ENCODE assay signal across 26 mouse cellular contexts in genomic region chr9:16302484-16302883, GRCm38 (mm10).
DNase-seq lines count a peak whose midpoint lies in the region; ATAC-seq lines count a peak whose summit lies in the region.
"Had no signal": no experiment of that assay in that cellular context is flagged by ENCODE, and none has a peak within 500 bp of the region (broad histone marks: within the 10 kb centered on the region; RNA-seq: fewer than 3 reads in every experiment).

No protein-coding gene starts in this region.

- H3K4me3 ChIP-seq in midbrain, embryonic 15.5 days = no peak overlapping the region
- H3K4me3 ChIP-seq in midbrain, embryonic 10.5 days = no peak overlapping the region
- H3K4me3 ChIP-seq: embryonic facial prominence, embryonic 10.5 days; embryonic facial prominence, embryonic 12.5 days; forebrain, embryonic 13.5 days; forebrain, embryonic 15.5 days had no signal

- 0 out of 2 replicates have a peak overlapping the region, but pooled peaks have one; percentile 26 for H3K27ac ChIP-seq in midbrain, embryonic 15.5 days
- H3K27ac ChIP-seq in midbrain, embryonic 10.5 days (replicated peaks) = no peak overlapping the region
- H3K27ac ChIP-seq: embryonic facial prominence, embryonic 10.5 days; embryonic facial prominence, embryonic 12.5 days; forebrain, embryonic 13.5 days; forebrain, embryonic 15.5 days had no signal

- no peaks in the 10 kb centered on the region for H3K27me3 ChIP-seq in midbrain, embryonic 15.5 days (replicated peaks)
- H3K27me3 ChIP-seq in midbrain, embryonic 10.5 days (ENCODE audit: low read depth, poor library complexity, severe bottlenecking) = no peaks in the 10 kb centered on the region
- H3K27me3 ChIP-seq: CH12.LX; embryonic facial prominence, embryonic 12.5 days; forebrain, embryonic 13.5 days; forebrain, embryonic 15.5 days had no signal

- H3K9ac ChIP-seq in midbrain, embryonic 15.5 days = no peak overlapping the region
- H3K9ac ChIP-seq: embryonic facial prominence, embryonic 12.5 days; forebrain, embryonic 13.5 days; forebrain, embryonic 15.5 days; forebrain, postnatal 0 days had no signal

- peaks cover 13% of the 10 kb centered on the region for H3K4me1 ChIP-seq in midbrain, embryonic 15.5 days
- H3K4me1 ChIP-seq in midbrain, embryonic 10.5 days = no peaks in the 10 kb centered on the region; the same call in 1 of the 2 replicates

- ATAC-seq in midbrain, embryonic 15.5 days (replicated peaks) = no peak
- ATAC-seq: activated CD4-positive, CD25-positive, alpha-beta regulatory T cell, adult 4 months; CD4-positive, CD25-positive, alpha-beta regulatory T cell, adult 4 months; forebrain, embryonic 13.5 days; forebrain, embryonic 15.5 days; forebrain, postnatal 0 days; Patski had no signal

- DNase-seq in embryo, embryonic 10.5 days (ENCODE audit: low spot score) = peak; percentile 32
- no peak for DNase-seq in embryo, embryonic 9.5 days (ENCODE audit: extremely low spot score)
- DNase-seq in heart, adult 11 months = peak; percentile 52
- DNase-seq in heart, postnatal 4 days = no peak
- no peak for DNase-seq in midbrain, embryonic 10.5 days (ENCODE audit: low spot score)
- DNase-seq in forelimb bud, embryonic 11.5 days (ENCODE audit: low read depth, low spot score) = peak; percentile 53
- DNase-seq: adrenal gland, adult 8-10 months; adrenal gland, postnatal 14 days; adrenal gland, postnatal 36 days; B cell, adult 2 months; cerebellum, adult 11-12 months; cerebellum, adult 2 months; cerebellum, adult 9-10 months; cerebellum, postnatal 10 days; cerebellum, postnatal 25 days; forebrain, postnatal 0 days had no signal

- H3K9me3 ChIP-seq in midbrain, embryonic 15.5 days = no peaks in the 10 kb centered on the region
- no peaks in the 10 kb centered on the region for H3K9me3 ChIP-seq in midbrain, embryonic 10.5 days (replicated peaks)
- H3K9me3 ChIP-seq: embryonic facial prominence, embryonic 10.5 days; embryonic facial prominence, embryonic 12.5 days; forebrain, embryonic 13.5 days; forebrain, embryonic 15.5 days; G1E had no signal

- H3K4me2 ChIP-seq in midbrain, embryonic 15.5 days = no peak overlapping the region
- H3K4me2 ChIP-seq: embryonic facial prominence, embryonic 12.5 days; forebrain, embryonic 13.5 days; forebrain, embryonic 15.5 days had no signal

- H3K36me3 ChIP-seq in midbrain, embryonic 15.5 days (replicated peaks) = no peaks in the 10 kb centered on the region
- H3K36me3 ChIP-seq in midbrain, embryonic 10.5 days = no peaks in the 10 kb centered on the region
- H3K36me3 ChIP-seq: embryonic facial prominence, embryonic 10.5 days; embryonic facial prominence, embryonic 12.5 days; forebrain, embryonic 15.5 days; G1E had no signal

- WGBS in midbrain, embryonic 15.5 days = 73% methylated on average over 3 of the region's 3 CpGs
- WGBS in midbrain, embryonic 10.5 days = 83% methylated on average over 3 of the region's 3 CpGs

Comparison
In these comparisons a context has a peak if more than half of its experiments do, and no peak if none do; other contexts are left out.
1. DNase-seq: peak in embryo, embryonic 10.5 days (single experiment), heart, adult 11 months (single experiment) and forelimb bud, embryonic 11.5 days (single experiment); none in embryo, embryonic 9.5 days (single experiment), heart, postnatal 4 days (single experiment) and midbrain, embryonic 10.5 days (single experiment).